ENCODE assay signal across 9 mouse cellular contexts in the genomic region with DNA sequence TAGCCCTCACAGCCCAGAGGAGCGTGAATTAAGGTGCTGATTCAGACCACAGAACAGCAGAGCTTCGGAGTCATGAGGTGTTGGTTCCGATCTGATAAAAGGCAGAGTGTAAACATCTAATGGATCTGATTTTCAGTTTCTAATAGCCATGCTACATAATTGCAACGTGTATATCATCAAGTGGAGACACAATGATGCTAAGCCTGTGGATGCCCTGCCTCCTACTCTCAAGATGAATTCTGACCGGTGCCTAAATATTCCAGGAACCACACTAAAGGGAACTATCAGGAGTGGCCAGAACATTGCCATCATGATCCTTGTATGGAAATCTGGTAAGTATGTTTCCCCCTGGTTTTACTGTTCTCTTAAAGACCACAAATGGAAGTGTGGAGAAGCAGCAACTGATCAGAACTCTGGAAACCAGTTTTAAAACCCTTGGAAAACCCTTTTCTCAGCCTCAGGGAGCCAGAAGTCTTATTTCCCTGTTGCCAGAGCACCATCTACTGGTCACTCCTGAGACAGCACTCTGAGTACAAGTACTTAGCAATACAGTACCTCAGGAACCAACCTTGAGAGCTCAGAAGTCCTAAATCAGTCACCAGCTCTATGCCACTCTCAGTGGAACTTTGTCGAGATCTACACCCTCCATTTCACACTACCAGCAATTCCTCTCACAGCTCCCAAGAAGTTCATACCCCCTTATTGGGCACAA.
A peak's percentile ranks its signal among the peaks of the same experiment; 100 is the strongest.
DNase-seq lines count a peak whose midpoint lies in the region; ATAC-seq lines count a peak whose summit lies in the region.
"Had no signal": no experiment of that assay in that cellular context is flagged by ENCODE, and none has a peak within 500 bp of the region (broad histone marks: within the 10 kb centered on the region; RNA-seq: fewer than 3 reads in every experiment).

No protein-coding gene starts in this region.

- H3K36me3 ChIP-seq in hindbrain, embryonic 10.5 days, result no peaks in the 10 kb centered on the region
- no peaks in the 10 kb centered on the region for H3K36me3 ChIP-seq in hindbrain, embryonic 12.5 days
- H3K36me3 ChIP-seq: G1E had no signal

- no peak overlapping the region for H3K4me3 ChIP-seq in hindbrain, embryonic 10.5 days
- no peak overlapping the region for H3K4me3 ChIP-seq in hindbrain, embryonic 12.5 days

- no peak overlapping the region for H3K4me2 ChIP-seq in hindbrain, embryonic 12.5 days (replicated peaks)

- WGBS in hindbrain, embryonic 10.5 days, result 62% methylated on average over 6 of the region's 6 CpGs
- WGBS in hindbrain, embryonic 12.5 days, result 63% methylated on average over 6 of the region's 6 CpGs

- H3K4me1 ChIP-seq in hindbrain, embryonic 10.5 days (replicated peaks), result peaks cover 20% of the 10 kb centered on the region
- peaks cover 8% of the 10 kb centered on the region; the same call in 1 of the 2 replicates for H3K4me1 ChIP-seq in hindbrain, embryonic 12.5 days

- no peak overlapping the region for H3K27ac ChIP-seq in hindbrain, embryonic 10.5 days
- no peak overlapping the region for H3K27ac ChIP-seq in hindbrain, embryonic 12.5 days

- peak; percentile 76 for DNase-seq in hindbrain, embryonic 10.5 days (ENCODE audit: low spot score)
- DNase-seq in adipocyte (ENCODE audit: low spot score), result peak; percentile 51
- peak; percentile 82 to 89 for DNase-seq in cerebellum, postnatal 36 days
- peak; percentile 67 for DNase-seq in gastrocnemius, adult 18-20 months (ENCODE audit: low spot score)
- peak; percentile 76 to 93 for DNase-seq in layer of hippocampus, adult 18-20 months (ENCODE audit: low spot score in 2 of 2)
- DNase-seq in lung, postnatal 10 days, result peak; percentile 83
- peak; percentile 21 to 45 for DNase-seq in spleen, postnatal 14 days (ENCODE audit: low spot score in 2 of 2)

- H3K27me3 ChIP-seq in hindbrain, embryonic 10.5 days (ENCODE audit: insufficient read depth, poor library complexity, severe bottlenecking), result peaks cover 46% of the 10 kb centered on the region
- H3K27me3 ChIP-seq in hindbrain, embryonic 12.5 days, result peaks cover 48% of the 10 kb centered on the region

- H3K9ac ChIP-seq in hindbrain, embryonic 12.5 days, result no peak overlapping the region

- no peaks in the 10 kb centered on the region for H3K9me3 ChIP-seq in hindbrain, embryonic 10.5 days
- no peaks in the 10 kb centered on the region for H3K9me3 ChIP-seq in hindbrain, embryonic 12.5 days (replicated peaks)

- no peak for ATAC-seq in hindbrain, embryonic 12.5 days (ENCODE audit: low FRiP score)

Comparison
In these comparisons a context has a peak if more than half of its experiments do, and no peak if none do; other contexts are left out.
1. DNase-seq: peak in every context shown above with its lines; median percentile 86 in cerebellum, postnatal 36 days; 84 in layer of hippocampus, adult 18-20 months; 83 in lung, postnatal 10 days; 76 in hindbrain, embryonic 10.5 days; 67 in gastrocnemius, adult 18-20 months; 51 in adipocyte; 33 in spleen, postnatal 14 days.